Mouse (Mus musculus) mouse trophoblast stem cell (cell line): ENCODE results near the gene Actl6b.

ENCODE experiments used
- in situ Hi-C, 2 experiments: fragments of 300-500 bp; cut with MseI, MboI; formaldehyde crosslinking; loops; 2 replicates in 1 of 2; 3 replicates in 1 of 2; pipeline ENCODE4 v1.15.1; 2025

Gene Actl6b

DNA sequence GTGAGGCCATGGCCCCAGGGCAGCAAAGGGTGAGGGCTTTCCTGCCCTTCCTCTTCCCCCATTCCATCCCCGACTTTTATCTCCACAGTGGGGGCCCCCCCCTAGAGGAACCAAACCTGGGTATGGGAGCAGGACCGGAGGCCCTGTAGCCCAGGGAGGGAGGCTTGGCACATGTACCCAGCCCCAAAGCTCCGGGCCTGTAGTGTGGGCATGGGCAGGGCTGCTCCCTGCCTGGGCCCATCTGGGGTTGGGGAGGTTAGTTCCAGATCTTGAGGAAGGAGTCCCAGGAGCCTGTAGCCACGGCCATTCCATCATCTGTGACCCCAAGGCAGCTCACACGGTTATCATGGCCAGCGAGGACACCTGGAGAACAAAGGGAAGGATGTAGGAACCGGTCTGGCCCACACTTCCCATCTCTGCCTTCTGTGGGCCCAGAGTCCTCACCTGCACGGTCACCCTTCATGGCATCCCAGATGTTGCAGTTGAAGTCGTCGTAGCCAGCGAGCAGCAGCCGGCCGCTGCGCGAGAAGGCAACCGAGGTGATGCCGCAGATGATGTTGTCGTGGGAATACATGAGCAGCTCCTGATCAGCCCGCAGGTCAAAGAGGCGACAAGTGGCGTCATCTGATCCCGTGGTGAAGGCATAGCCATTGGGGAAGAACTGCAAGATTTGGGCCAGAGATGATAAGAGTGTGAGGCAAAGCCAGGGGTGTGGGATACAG, 24.9 kb upstream of the Actl6b start:
- in situ Hi-C loops = no loop called here

DNA sequence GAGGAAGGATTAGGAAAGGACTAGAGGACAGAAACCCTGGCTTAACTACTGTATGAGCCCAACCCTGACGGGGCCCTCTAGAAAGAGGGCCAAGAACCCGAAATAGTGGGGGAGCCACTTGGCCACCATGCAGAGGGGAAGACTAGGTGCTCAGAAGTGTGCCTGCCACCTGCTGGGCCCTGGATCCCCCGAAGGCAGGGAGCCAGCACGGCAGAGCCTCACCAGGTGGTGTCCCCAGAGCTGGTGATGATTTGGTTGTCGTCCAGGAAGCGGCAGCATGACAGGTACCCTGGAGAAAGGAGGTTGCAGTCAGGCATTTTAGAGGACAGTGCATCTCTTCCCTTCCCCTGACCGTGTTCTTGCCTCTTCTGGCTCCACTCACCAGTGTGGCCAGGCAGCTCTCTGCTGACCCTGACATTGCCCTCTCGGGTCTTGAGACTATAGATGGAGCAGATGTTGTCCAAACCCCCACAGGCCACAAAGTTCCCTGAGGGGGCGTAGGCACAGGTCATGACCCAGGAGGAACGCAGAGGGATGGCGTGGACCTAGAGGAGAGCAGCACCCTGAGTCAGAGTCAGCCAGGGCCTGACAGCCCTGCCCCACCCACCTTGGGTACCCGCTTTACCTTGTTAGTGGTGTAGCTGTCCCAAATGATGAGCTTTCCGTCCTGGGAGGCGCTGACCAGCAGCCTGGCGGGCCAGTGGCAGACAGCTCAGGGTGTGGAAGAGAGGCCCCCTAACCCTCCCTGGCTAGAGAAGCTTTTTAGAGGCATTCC, 23.9 kb upstream of the Actl6b start:
- in situ Hi-C loops = no loop called here

DNA sequence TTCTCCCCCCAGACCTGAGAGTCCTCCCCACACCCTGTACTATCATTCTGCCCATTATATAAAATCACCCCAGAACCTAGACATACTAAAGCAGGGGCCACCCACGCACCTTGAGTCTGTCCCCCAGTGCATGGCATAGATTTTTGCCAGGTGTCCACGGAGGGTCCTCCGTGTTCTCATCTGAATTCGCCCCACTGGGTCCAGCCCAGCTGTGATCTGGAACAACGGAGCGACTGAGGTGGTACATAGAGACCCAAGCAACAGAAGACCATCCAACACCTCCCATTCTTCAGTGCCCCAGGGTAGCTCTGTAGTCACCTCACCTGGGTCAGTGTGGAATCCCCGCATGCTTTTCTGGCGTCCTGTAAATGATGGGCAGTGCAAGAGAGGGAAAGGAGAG, 23.2 kb upstream of the Actl6b start:
- in situ Hi-C loops = no loop called here

DNA sequence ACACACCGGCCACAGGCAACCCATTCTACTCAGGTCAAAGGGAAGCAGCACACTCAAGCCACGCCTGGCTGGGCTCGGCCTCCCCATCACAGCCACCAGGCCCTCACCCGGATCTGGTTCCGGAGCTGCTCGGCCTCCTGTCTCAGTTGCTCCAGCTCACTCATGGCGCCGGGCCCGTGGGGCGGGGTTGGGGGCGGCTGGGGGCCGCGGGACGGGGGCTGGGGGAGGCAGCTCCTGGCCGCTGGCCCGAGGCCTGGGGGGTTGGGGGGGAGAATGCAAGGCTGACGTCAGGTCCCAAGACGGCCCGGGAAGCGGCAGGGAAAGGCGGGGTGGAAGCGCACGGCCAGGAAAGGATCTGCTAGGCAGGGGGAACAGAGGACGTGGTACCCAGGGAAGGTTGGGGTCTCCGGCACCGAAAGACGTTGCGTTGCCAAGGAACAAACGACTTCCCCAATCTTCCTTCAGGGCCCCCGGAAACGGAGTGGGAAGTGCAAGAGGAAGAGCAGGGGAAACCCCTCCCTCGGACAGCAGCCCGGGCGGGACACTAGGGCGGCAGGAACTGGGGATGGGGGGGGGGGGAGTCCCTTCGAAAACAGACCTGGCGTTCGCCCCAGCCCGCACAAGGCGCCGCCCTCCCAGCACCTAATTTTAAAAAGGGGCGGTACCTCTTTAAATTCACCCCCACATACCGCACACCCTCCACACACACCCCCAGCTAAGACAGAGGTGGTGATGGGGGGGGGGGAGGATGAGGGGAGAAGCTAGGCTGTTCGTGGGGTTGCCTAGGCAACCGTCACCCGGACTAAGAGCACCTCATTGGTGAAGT, 22.5 kb upstream of the Actl6b start:
- in situ Hi-C loops = no loop called here

DNA sequence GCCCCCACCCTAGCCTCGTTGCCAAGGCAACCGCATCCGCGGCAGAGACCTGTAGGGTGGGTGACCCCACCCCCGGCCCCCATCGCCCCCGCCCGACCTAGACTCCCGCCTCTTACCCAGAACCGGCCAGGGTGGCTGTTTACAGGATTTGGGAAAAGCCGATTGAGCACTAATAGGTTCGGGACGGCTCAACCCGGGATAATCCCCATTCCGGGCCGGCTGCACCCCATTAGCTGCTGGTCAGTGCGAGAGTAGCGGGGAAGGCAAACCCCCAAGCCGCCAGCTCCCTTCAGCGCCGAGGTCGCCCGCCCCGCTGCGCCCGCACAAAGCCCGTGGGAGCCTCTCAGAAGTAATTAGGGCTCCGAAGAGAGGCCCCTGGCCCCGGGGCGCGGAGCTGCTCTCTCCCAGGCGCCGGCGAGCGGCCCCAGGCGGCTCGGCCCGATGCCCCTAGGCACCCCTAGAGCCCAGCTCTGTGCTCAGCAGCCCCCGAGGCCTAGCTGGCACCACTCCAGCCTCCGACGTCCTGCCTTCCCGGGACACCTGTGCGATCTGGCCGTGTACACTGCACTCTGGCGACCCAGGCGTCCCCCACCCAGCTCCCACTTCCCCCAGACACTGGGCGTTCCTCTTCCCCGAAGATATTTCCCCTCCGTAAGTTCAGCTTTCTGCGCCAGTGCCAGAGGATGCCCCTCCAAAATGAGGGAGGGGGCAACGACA, 21.7 kb upstream of the Actl6b start:
- in situ Hi-C loops = no loop called here

DNA sequence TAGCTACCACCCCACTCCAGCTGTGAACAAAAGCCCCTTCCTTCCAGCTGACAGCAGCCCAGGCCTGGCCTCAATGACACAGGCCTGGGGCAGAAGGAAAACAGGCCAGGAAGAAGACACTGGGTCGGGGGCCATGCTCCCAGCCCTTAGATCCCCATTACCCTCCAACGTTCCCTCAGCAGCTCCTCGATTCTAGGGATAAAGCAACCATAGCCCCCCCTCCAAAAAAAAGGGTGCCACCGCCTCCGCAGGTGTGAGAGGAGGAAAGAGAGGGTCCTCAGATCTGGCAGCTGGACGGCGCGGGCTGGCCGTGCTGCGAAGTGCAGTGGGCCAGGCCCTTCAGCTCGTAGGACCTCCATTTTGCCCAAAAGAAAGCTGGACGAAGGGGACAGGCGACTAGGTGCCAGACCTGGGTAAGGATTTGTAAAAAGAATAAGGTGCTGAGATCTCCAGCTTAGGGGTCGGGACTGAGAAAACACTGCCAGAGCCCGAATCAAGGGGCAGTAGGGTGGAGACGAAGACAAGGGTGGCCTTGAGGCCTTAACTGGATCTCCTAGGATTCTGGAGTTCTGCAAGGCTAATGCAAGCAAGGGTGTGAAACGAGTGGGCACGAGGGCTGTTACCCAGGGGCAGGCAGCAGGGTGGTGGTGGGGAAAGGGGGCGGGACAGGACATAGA, 21.0 kb upstream of the Actl6b start:
- in situ Hi-C loops = no loop called here

- in situ Hi-C loops = no loop called here
Observed at GRCm38 (mm10) chr5:137532808-137533116, 20.6 kb upstream of the Actl6b start.

DNA sequence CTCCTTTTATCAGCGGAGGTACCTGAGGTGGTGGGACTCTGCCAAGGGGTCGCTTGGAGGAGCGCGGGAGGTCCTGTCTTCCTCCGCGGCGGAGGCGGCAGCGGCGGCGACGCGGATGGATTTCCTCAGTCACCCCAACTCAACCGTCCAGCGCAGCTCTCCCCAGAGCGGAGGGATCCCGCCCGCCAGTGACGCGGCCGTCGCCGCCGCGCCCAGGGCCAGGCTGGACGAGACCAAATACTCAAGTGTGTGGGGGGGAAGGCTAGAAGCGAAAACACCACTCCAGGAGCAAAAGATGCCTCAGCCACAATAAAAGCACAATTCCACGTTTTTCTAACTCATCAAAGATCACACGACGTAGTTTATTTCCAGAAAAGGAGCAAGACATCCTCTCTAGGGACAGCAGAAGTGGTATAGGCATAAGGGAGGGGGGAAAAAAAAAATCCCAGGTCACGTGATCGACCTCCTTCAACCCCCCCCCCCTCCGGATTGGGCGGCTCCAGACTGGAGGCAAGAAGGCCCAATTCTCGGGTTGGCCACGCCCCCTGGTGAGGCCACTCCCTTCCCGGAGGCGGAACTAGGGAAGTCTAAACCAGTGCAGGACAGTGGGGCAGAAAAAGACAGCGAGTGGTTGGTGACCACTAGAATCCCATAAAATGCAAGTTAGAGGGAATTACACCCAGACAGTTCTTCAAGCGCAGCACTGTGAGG, 20.0 kb upstream of the Actl6b start, which contains the start of the genes Epo and Gnb2:
Gene Epo, minus strand, starts transcription at position 126 of the 711 bp plus-strand sequence.
Gene Gnb2, minus strand, starts transcription at position 394 of the 711 bp plus-strand sequence.
- in situ Hi-C loops = no loop called here

GRCm38 (mm10) chr5:137534762-137535161, 18.6 kb upstream of the Actl6b start:
- in situ Hi-C loops = no loop called here

- in situ Hi-C loops = no loop called here
Observed at GRCm38 (mm10) chr5:137535318-137535717, 18.0 kb upstream of the Actl6b start.

- in situ Hi-C loops = no loop called here
Observed at GRCm38 (mm10) chr5:137537461-137537860, 15.9 kb upstream of the Actl6b start.

DNA sequence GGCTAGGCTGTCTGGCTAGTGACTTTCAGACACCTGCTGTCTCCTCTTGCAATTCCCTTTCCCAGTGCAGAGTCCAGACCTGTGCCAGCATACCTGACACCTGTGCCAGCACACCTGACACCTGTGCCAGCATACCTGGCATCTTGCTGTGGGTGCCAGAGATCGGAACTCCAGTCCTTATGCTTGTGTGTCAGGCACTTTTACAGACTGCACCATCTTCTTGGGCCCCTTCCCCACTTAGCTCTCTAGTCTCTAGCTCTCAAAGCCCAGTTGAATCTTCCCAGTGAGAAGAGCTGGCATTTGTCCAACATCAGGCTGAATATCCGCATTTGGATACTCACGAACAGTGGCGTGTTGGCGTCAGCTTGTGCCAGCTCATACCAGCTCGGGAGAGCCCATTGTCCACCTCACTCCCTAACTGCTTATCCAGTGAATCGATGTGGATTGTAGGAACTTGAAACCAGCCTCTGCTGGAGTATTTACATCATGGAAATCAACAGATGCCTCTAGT, 14.0 kb upstream of the Actl6b start:
- in situ Hi-C loops = no loop called here

DNA sequence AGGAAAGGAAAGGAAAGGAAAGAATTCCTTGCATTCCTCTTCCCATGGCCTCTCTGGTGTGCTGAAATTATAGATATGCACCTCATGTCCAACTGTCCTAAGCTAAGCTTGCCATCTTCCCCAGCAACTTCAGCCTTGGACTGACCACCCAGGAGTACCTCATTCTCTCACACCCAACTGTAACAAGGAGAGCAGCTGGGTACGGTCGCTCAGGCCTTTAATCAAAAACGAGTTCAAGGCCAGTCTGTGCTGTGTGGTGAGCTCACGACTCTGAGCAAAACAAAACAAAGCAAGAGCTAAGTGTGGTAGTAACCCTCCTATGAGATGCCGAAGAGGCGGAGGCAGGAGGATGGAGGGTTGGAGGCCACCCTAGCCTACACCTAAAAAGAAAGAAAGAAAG, 12.3 kb upstream of the Actl6b start:
- in situ Hi-C loops = no loop called here

- in situ Hi-C loops = no loop called here
Observed at GRCm38 (mm10) chr5:137541768-137542540, 11.4 kb upstream of the Actl6b start.

DNA sequence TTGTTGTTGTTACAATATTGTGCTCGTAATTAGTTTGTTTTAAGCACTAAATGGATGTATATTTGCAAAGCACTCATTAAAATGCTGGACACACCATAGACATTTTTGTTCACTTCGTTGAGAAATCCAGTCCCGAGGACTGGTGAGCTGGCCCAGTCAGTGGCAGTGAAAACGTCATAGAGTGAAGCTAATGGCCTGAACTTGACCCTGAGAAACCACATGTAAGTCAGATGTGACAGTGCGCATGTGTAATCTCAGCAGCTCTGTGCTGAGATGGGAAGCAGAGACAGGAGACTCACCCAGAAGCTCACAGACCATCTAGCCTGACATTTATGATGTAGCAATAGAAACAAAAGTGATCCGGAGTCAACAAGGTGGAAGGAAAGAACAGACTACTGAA, 8.4 kb upstream of the Actl6b start:
- in situ Hi-C loops = no loop called here

- in situ Hi-C loops = no loop called here
Observed at GRCm38 (mm10) chr5:137545596-137545995, 7.7 kb upstream of the Actl6b start.

- in situ Hi-C loops = no loop called here
Observed at GRCm38 (mm10) chr5:137549840-137550239, 3.5 kb upstream of the Actl6b start.

GRCm38 (mm10) chr5:137551119-137551518, 2.2 kb upstream of the Actl6b start:
- in situ Hi-C loops = no loop called here

DNA sequence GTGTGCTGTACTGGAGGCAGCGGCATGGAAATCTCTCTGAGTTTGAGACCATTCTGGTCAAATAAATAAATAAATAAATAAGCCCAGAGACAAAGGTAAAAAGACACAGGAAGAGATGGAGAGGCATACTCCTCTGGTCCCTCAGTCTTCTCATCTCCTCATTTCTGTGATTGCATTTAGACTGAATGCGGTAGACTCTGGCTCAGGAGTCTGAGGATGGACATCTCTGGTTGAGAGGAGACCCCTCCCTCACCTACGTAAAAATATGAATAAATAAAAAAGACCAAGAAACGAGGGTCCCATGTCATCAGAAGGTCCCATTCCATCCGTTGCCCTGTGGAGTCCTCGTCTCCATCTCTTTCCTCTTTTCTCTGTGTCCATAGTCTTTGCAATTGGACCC, 317 bp upstream of the Actl6b start:
- in situ Hi-C loops = no loop called here

DNA sequence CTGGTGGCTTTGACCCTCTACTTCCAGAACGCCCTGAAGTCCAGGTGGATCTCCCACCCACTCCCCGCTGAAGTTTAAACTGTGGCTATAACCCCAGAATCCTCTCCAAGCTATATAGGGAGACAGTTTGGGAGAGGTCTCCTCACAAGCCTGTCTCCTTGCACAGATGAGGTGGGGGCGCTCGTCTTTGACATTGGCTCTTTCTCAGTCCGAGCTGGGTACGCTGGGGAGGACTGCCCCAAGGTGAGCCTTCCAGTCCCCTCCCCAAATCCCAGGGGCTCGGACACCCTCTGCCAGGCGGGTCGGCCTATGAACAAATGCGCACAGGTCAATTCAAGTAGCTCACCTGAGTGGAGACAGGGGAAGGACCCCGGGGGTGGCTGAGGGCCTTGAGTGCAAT, 581 bp downstream of the Actl6b start:
- in situ Hi-C loops = no loop called here
